Mouse (Mus musculus) heart, postnatal 0 days (tissue): ENCODE results near the gene Trmt1. TPM values are rescaled to one million over a fixed set of nuclear protein-coding genes. Genes with fewer than 3 reads are reported as not detected.

Experiments
- ATAC-seq: fragments of 200-750 bp; cut with Nextera tagmentation; 2 replicates; pipeline ENCODE4 v1.8.0; 2017; ENCODE audit warnings: low read depth, moderate number of reproducible peaks, moderate library complexity; ENCODE audit not compliant: insufficient read depth
- DNase-seq: peaks from one replicate; pipeline ENCODE4 v3.0.0-alpha.2; 2016; ENCODE audit warnings: low spot score
- H3K27ac ChIP-seq: fragments of 300-500 bp; sonication (generic); 2 replicates; pipeline ENCODE4 v1.5.1; 2014; ENCODE audit warnings: low read depth, mild to moderate bottlenecking
- H3K27me3 ChIP-seq: fragments of 300-500 bp; sonication (generic); 2 replicates; pipeline ENCODE4 v1.6.1; 2014; ENCODE audit warnings: low read length, mixed read lengths; ENCODE audit not compliant: control insufficient read depth, insufficient read depth
- H3K36me3 ChIP-seq: fragments of 300-500 bp; sonication (generic); replicated peaks from 2 replicates; pipeline ENCODE4 v1.6.1; 2014; ENCODE audit warnings: low read length, mixed read lengths; ENCODE audit not compliant: control insufficient read depth, insufficient read depth
- H3K4me1 ChIP-seq: fragments of 300-500 bp; sonication (generic); 2 replicates; pipeline ENCODE4 v1.6.1; 2014; ENCODE audit warnings: antibody characterized with exemption; ENCODE audit not compliant: control insufficient read depth, insufficient read depth
- H3K4me2 ChIP-seq: fragments of 300-500 bp; sonication (generic); 2 replicates; pipeline ENCODE4 v1.6.1; 2014; ENCODE audit warnings: low read depth, mild to moderate bottlenecking, low read length, moderate library complexity
- H3K4me3 ChIP-seq: fragments of 300-500 bp; sonication (generic); 2 replicates; pipeline ENCODE4 v1.5.1; 2014; ENCODE audit warnings: low read depth, low read length
- H3K9ac ChIP-seq: fragments of 300-500 bp; sonication (generic); replicated peaks from 2 replicates; pipeline ENCODE4 v1.6.1; 2014; ENCODE audit warnings: low read depth, low read length, mixed read lengths
- H3K9me3 ChIP-seq: fragments of 300-500 bp; sonication (generic); replicated peaks from 2 replicates; pipeline ENCODE4 v1.6.1; 2016; ENCODE audit warnings: low read length; ENCODE audit not compliant: control insufficient read depth
- CTCF ChIP-seq: IDR thresholded peaks from 2 replicates; pipeline ENCODE4 v1.5.1; 2016; ENCODE audit warnings: antibody characterized with exemption, control low read depth, low read depth
- EP300 ChIP-seq: IDR thresholded peaks from 2 replicates; pipeline ENCODE4 v1.6.1; 2016; ENCODE audit warnings: antibody characterized with exemption, low read depth
- WGBS: fragments of 180-500 bp; shearing (Covaris S2); extraction: QIAGEN DNeasy Blood & Tissue Kit; methylation state at CpG from one replicate; pipeline ENCODE4 v1.1.7; 2014; 5-methylcytosine and 5-hydroxymethylcytosine counted together
- polyA plus RNA-seq: library from polyadenylated mRNA; unstranded; fragments of >200 nt; fragmentation: Nextera tagmentation; extraction: Ambion mirVana; gene quantifications from 2 replicates; pipeline ENCODE4 v1.2.1, GENCODE M21; 2015
- total RNA-seq: library from RNA; depleted of rRNA; stranded (reverse); fragments of >200 nt; gene quantifications from 2 replicates; pipeline ENCODE4 v1.2.3, GENCODE M21; 2014; ENCODE audit warnings: low replicate concordance

Gene Trmt1
- total and polyA plus RNA-seq, 2 experiments from 2014 or later: 29.5 to 98.3 TPM

DNA sequence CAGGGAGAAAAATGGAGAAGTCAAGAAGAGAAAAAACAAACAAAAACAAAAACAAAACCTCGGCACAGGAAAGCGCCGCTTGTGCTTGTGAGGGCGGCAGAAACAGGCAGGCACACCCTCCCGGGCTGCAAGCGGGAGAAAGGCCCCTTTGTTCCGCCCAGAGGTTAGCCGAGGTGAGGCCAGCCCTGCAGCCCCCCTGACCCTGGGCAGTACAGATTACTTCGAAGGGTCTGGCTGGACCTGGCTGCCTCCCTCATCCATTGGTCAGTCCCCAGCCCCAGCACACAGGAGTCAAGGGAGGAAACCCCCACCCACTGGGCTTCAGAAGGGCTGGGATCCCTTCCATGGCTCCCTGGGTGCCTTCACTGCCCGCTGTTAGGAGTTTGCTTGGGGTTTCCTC, 52.2 kb downstream of the Trmt1 start:
- TF ChIP-seq EP300 (no peak), CTCF (no peak)

DNA sequence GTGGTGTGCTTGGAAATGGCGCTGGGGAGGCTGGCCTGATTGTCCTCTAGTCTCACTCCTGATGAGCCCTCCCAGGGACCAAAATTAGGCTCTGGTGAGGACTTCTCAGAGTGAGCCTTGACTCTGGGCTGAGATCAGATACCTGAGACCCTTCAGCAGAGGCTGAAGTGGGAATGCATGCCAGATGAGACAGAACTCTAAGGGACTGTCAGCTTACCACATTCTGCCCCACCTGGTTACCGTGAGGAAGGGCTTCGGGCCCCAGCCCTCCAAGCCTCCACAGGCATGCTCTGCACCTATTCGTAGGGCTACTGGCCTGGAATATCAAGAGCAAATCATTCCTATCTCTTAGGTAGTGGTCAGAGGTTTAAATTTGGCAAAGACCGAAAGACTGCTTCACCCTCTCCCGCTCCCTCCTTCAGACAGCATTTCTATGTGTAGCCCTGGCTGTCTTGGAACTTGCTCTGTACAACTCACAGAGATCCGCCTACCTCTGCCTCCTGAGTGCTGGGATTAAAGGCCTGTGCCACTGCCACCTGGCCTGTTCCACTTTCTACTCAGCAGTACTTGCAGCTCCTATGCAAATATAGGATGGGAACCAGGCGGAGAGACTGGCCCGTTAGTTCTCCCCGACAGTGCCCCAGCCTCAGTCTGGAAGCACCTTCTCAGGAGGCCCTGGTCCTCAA, 52.8 kb downstream of the Trmt1 start:
- H3K9me3 ChIP-seq: no peaks in the 10 kb centered on the region
- WGBS: 80% methylated on average over 10 of the region's 10 CpGs
- TF ChIP-seq EP300 (no peak), CTCF (no peak)
- no peak for ATAC-seq
- no peak overlapping the region for H3K4me3 ChIP-seq
- no peak overlapping the region for H3K4me2 ChIP-seq
- no peak for DNase-seq
- no peak overlapping the region for H3K9ac ChIP-seq
- no peak overlapping the region for H3K27ac ChIP-seq
- H3K4me1 ChIP-seq: peaks cover 68% of the 10 kb centered on the region
- H3K27me3 ChIP-seq: no peaks in the 10 kb centered on the region
- H3K36me3 ChIP-seq: no peaks in the 10 kb centered on the region

More for the DNA sequence above, 52.2 kb downstream of the Trmt1 start:
- WGBS: 50% methylated on average over 10 of the region's 10 CpGs
- Histone ChIP-seq H3K4me2 (no peak overlapping the region), H3K27me3 (no peaks in the 10 kb centered on the region), H3K27ac (no peak overlapping the region), H3K36me3 (no peaks in the 10 kb centered on the region), H3K9me3 (no peaks in the 10 kb centered on the region), H3K4me3 (no peak overlapping the region), H3K4me1 (peaks cover 67% of the 10 kb centered on the region), H3K9ac (no peak overlapping the region)
- DNase-seq: no peak
- no peak for ATAC-seq

DNA sequence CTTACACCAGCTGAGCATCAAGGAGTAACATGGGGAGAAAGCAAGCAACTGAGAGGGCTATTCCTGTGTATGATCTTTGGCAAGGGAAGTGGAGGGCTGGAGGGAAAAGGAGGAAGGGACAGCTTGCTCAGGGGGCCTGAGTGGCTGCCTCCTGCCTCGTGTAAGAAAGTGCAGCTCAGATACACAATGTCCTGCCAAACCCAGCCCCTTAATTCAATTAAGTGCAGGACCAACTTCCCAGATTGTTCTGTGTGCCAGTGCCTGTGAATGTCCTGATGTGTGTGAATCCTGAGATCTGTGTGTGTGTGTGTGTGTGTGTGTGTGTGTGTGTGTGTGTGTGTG, 53.3 kb downstream of the Trmt1 start:
- ATAC-seq: no peak
- WGBS: 18% methylated on average over 1 of the region's 1 CpGs
- H3K4me1 ChIP-seq: peaks cover 72% of the 10 kb centered on the region

DNA sequence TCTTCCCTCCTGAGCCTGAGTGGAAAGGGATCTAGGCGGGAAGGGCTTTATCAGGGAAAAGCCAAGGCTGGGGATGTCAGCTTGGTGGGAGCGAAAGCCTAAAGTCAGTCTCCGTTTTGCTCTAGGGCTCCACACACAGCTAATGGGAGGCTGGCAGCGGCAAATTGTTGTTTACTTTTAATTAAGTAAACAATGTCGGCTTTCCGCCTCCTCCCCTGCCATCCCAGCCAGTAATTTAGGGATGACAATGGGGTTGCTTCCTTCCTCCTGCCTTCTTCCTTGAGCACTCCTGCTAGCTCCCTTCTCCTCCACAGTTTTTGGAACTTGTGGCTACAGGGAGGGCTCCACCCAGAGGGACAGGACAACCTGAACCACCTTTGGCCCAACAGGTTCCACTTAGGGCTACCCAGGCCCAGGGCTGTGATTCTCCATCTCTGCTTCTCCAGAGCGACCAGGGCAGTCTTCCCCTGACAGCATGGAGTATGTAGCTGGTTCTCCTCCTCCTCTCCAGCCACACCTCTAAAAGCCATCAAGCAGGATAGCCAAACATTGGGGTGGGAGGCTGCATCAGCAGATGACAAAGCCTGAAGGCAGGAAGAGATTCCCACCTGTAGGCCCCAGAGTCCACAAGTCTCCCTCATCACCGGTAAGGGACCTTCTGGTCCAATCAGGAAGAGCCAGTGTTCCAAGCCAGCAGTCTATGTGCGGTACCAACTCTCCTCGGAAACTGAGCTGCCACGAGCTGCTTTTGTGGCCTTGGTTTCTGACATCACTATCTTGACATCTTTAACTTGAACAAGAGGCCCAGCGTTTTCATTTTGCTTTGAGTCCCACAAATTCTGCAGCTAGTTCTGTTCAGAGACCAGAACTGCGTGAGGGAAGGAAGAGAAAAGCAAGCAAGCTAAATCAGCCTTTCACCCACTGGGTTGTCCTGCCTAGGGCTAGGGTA, 55.1 kb downstream of the Trmt1 start:
- 70% methylated on average over 13 of the region's 13 CpGs for WGBS
- H3K9ac ChIP-seq: no peak overlapping the region
- peaks cover 69% of the 10 kb centered on the region for H3K4me1 ChIP-seq
- no peak for DNase-seq
- ATAC-seq: no peak
- H3K4me2 ChIP-seq: no peak overlapping the region
- H3K27me3 ChIP-seq: no peaks in the 10 kb centered on the region
- TF ChIP-seq EP300: no peak
- TF ChIP-seq CTCF: no peak
- no peak overlapping the region for H3K4me3 ChIP-seq
- no peaks in the 10 kb centered on the region for H3K9me3 ChIP-seq
- H3K36me3 ChIP-seq: no peaks in the 10 kb centered on the region
- peak overlapping the region; percentile 72 for H3K27ac ChIP-seq

More for the DNA sequence above, 53.3 kb downstream of the Trmt1 start:
- Histone ChIP-seq H3K4me3 (no peak overlapping the region), H3K9me3 (no peaks in the 10 kb centered on the region), H3K27ac (no peak overlapping the region), H3K9ac (no peak overlapping the region), H3K27me3 (no peaks in the 10 kb centered on the region), H3K36me3 (no peaks in the 10 kb centered on the region), H3K4me2 (no peak overlapping the region)
- DNase-seq: no peak
- TF ChIP-seq CTCF (no peak), EP300 (no peak)

DNA sequence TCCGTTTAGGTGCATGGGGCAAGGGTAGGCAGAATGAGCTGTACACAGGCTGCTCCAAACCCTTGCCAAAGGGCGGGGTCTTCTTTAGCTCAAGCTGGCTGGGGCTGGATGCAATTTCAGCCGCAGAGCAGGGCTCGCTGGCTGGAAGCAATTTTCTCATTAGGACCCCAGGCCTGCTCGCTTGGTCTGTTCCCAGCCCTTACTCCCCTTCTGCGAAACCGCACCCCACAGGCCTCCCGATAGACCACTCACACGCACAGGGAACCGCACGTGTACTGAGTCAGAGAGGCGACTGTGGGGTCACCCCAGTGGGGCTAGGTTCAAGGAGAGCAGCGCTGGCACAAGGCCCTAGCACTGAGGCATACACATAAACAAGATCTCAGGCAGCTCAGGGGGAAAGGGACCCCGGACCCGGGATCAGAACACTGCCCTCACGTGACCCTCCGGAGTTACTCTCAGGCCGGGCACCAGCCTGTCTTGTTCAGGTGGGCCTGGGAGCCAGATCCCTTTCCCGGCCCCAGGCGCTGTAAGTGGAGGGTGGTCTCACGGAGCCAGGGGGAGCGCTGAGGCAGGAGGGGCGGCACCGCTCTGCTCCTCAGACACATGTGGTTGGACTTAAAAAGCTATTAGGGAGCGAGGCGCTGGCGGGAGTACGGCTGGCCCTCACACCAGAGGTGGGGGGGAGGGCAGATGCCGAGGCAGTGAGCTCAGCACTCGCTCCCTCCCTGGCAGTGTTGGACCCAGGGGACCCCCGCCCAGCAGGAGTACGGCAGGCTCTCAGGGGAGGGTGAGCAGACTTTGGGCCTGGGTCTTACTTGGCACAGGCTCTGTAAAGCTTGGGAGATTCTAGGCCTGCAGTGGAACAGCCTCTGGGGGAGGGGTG, 56.3 kb downstream of the Trmt1 start:
- ATAC-seq: peak; percentile 62
- no peaks in the 10 kb centered on the region for H3K27me3 ChIP-seq
- peak overlapping the region; percentile 43 for H3K4me2 ChIP-seq
- peaks cover 63% of the 10 kb centered on the region for H3K4me1 ChIP-seq
- no peak overlapping the region; the same call in 1 of the 2 replicates for H3K9ac ChIP-seq
- no peaks in the 10 kb centered on the region for H3K36me3 ChIP-seq
- H3K9me3 ChIP-seq: no peaks in the 10 kb centered on the region
- 0 out of 2 replicates have a peak overlapping the region, but pooled peaks have one; percentile 13 for H3K4me3 ChIP-seq
- no peak for TF ChIP-seq CTCF
- no peak for TF ChIP-seq EP300
- H3K27ac ChIP-seq: peak overlapping the region; percentile 72
- no peak for DNase-seq
- 29% methylated on average over 32 of the region's 32 CpGs for WGBS
